Mouse (Mus musculus): ENCODE measurements around the gene Sf3b2.
"Not testable (repeated sequence)": the region's sequence is repeated elsewhere in the genome, so short reads cannot be mapped to it uniquely, and the experiment has no call there.

Sf3b2 gene

GRCm38 (mm10) chr19:5272801-5273733, 22.2 kb downstream of the Sf3b2 start, which contains the start of gene Pacs1:
Gene Pacs1, minus strand, starts transcription at chr19:5273119.
- in situ Hi-C loops (cut with MboI, MseI), result no loop called here

DNA sequence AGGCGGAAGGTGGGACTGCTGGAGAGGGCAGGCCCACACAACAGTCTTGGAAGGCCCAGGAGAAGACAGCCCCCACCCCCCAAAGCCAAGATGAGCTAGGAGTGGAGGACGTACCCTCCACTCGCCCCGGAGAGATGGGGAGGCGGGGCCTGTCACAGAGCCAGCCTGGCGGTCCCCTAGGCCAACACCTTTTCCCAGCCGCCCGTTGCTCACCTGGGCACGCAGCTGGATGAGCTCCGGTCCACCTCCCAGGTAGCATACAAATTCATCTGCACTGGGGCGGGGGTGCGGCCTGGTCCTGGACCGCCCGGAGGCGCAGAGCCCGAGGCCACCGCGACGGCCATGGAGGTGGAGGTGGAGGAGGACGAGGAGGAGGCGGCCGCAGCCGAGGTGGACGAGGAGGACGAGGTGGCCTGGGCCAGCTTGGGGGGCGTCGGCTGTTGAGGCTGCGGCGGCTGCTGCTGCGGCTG, 22.9 kb downstream of the Sf3b2 start:
- in situ Hi-C loops (cut with MboI, MseI), result no loop called here

GRCm38 (mm10) chr19:5271430-5271829, 23.8 kb downstream of the Sf3b2 start:
- in situ Hi-C loops (cut with MboI, MseI), result no loop called here

DNA sequence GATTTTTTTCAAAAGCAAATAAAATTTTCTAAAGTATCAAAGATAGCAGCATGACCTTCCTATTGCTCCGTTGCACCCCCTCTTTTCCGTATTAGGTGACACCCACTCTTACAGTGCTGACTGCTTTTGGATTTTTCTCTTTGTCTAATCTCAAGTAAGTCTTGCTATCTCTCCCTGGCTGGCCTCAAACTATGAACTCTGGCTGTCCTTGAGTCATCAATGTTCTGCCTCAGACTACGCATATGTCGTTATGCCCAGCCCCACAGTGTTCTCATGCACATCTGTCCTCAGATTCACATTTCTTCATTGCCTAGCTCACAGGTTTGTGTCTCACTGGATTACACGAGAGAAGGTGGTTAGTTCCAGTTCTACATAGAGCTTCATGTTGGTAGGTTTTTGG, 25.9 kb downstream of the Sf3b2 start:
- in situ Hi-C loops (cut with MboI, MseI), result loop anchor here (5.0 kb wide), 1 partner anchor 72 kb away; no protein-coding TSS in a partner anchor

GRCm38 (mm10) chr19:5268875-5269274, 26.4 kb downstream of the Sf3b2 start:
- in situ Hi-C loops (cut with MboI, MseI), result loop anchor here (5.0 kb wide), 1 partner anchor 72 kb away; no protein-coding TSS in a partner anchor

DNA sequence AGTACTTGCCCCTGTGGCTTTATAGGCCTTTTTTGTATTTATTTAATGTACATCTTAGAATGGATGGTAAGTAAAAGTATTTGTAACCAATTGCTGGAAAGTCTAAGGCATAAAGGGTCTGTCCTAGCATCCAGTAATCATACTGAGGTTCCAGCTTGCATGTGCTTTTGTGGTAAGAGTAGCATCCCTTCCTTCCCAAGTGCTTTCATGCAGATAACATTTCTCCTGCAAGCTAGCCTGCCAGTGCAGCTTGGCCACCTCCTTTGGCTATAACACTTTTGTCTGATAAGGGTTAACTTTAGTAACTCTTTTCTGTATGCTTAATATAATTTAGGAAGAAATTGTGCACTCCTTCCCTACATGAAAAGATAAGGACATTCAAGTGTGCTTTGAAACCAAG, 27.2 kb downstream of the Sf3b2 start:
- in situ Hi-C loops (cut with MboI, MseI), result loop anchor here (5.0 kb wide), 1 partner anchor 71 kb away; no protein-coding TSS in a partner anchor

DNA sequence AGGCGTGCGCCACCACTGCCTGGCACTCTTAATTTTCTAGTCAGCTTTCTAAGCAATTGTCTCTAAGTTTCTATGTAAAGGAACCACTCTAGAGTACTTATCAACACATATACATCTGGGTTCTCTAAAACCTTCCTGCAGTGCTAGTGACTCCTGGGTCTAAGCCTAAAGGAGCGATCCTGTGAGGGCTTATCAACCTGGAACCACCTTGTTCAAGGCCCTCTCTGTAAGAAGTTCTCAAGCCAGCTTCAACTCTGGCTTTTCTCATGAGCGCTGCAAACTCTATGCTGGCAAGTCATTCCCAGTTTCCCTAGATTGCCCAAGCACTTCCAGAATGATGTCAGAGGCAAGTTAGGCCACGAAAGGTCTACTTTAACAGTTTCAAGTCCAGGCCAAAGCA, 28.2 kb downstream of the Sf3b2 start:
- in situ Hi-C loops (cut with MboI, MseI), result loop anchor here (5.0 kb wide), 1 partner anchor 70 kb away; no protein-coding TSS in a partner anchor

- in situ Hi-C loops (cut with MboI, MseI), result no loop called here
Measured at GRCm38 (mm10) chr19:5257140-5257539, 38.1 kb downstream of the Sf3b2 start.

GRCm38 (mm10) chr19:5236981-5237380, 58.3 kb downstream of the Sf3b2 start:
- in situ Hi-C loops (cut with MboI, MseI), result not testable (repeated sequence)

- in situ Hi-C loops (cut with MboI, MseI), result no loop called here
Measured at GRCm38 (mm10) chr19:5232696-5233095, 62.6 kb downstream of the Sf3b2 start.

- in situ Hi-C loops (cut with MboI, MseI), result no loop called here
Measured at GRCm38 (mm10) chr19:5230110-5230509, 65.1 kb downstream of the Sf3b2 start.

GRCm38 (mm10) chr19:5224624-5225023, 70.6 kb downstream of the Sf3b2 start:
- in situ Hi-C loops (cut with MboI, MseI), result no loop called here

GRCm38 (mm10) chr19:5224077-5224476, 71.2 kb downstream of the Sf3b2 start:
- in situ Hi-C loops (cut with MboI, MseI), result no loop called here

Data from T-helper 1 cell (primary cell).